ENCODE assay signal across 8 mouse cellular contexts in genomic region chr11:120572417-120572751, GRCm38 (mm10). TPM values are rescaled to one million over a fixed set of nuclear protein-coding genes. Genes with fewer than 3 reads are reported as not detected.
DNase-seq lines count a peak whose midpoint lies in the region; ATAC-seq lines count a peak whose summit lies in the region.

No protein-coding gene starts in this region.

- WGBS in kidney, embryonic 15.5 days: under 1% methylated on average over 24 of the region's 24 CpGs
- WGBS in hindbrain, embryonic 15.5 days: under 1% methylated on average over 17 of the region's 24 CpGs
- under 1% methylated on average over 24 of the region's 24 CpGs for WGBS in midbrain, embryonic 14.5 days

- peaks cover 32% of the 10 kb centered on the region for H3K4me1 ChIP-seq in kidney, embryonic 15.5 days
- no peaks in the 10 kb centered on the region for H3K4me1 ChIP-seq in brown adipose tissue, adult 24 weeks (ENCODE audit: control insufficient read depth, insufficient read depth, insufficient read length, low read length)
- H3K4me1 ChIP-seq in hindbrain, embryonic 15.5 days (replicated peaks): peaks cover 27% of the 10 kb centered on the region
- H3K4me1 ChIP-seq in midbrain, embryonic 14.5 days (ENCODE audit: control insufficient read depth, insufficient read depth, low read length): peaks cover 12% of the 10 kb centered on the region

- H3K4me3 ChIP-seq in kidney, embryonic 15.5 days (replicated peaks): peak overlapping the region; percentile 93
- H3K4me3 ChIP-seq in brown adipose tissue, adult 24 weeks (ENCODE audit: insufficient read depth, low read depth, low read length): peak overlapping the region; percentile 82
- peak overlapping the region; percentile 68 for H3K4me3 ChIP-seq in hindbrain, embryonic 15.5 days
- peak overlapping the region; percentile 87 for H3K4me3 ChIP-seq in midbrain, embryonic 14.5 days (replicated peaks; ENCODE audit: low read depth, low read length)

- peak overlapping the region; percentile 99 for H3K9ac ChIP-seq in kidney, embryonic 15.5 days
- peak overlapping the region; percentile 78 for H3K9ac ChIP-seq in hindbrain, embryonic 15.5 days
- peak overlapping the region; percentile 84 for H3K9ac ChIP-seq in midbrain, embryonic 14.5 days (replicated peaks; ENCODE audit: low read length)

- H3K27me3 ChIP-seq in kidney, embryonic 15.5 days: no peaks in the 10 kb centered on the region
- no peaks in the 10 kb centered on the region for H3K27me3 ChIP-seq in hindbrain, embryonic 15.5 days
- H3K27me3 ChIP-seq in midbrain, embryonic 14.5 days (ENCODE audit: control insufficient read depth, insufficient read depth, low read length): no peaks in the 10 kb centered on the region

- H3K4me2 ChIP-seq in kidney, embryonic 15.5 days: peak overlapping the region; percentile 66
- H3K4me2 ChIP-seq in hindbrain, embryonic 15.5 days: peak overlapping the region; percentile 81
- H3K4me2 ChIP-seq in midbrain, embryonic 14.5 days (ENCODE audit: low read length): peak overlapping the region; percentile 72

- H3K27ac ChIP-seq in kidney, embryonic 15.5 days: peak overlapping the region; percentile 98
- peak overlapping the region; percentile 46 for H3K27ac ChIP-seq in brown adipose tissue, adult 24 weeks (replicated peaks; ENCODE audit: low read depth, low read length)
- H3K27ac ChIP-seq in hindbrain, embryonic 15.5 days (replicated peaks): peak overlapping the region; percentile 87
- peak overlapping the region; percentile 90 for H3K27ac ChIP-seq in midbrain, embryonic 14.5 days (replicated peaks; ENCODE audit: low read depth, low read length)

- H3K9me3 ChIP-seq in kidney, embryonic 15.5 days (replicated peaks): no peaks in the 10 kb centered on the region
- no peaks in the 10 kb centered on the region for H3K9me3 ChIP-seq in hindbrain, embryonic 15.5 days
- H3K9me3 ChIP-seq in midbrain, embryonic 14.5 days (ENCODE audit: control insufficient read depth, low read length): no peaks in the 10 kb centered on the region

- peak; percentile 26 for ATAC-seq in kidney, embryonic 15.5 days (replicated peaks; ENCODE audit: low FRiP score)
- ATAC-seq in hindbrain, embryonic 15.5 days (ENCODE audit: low FRiP score, low read depth): peak; percentile 8; the same call in 1 of the 2 replicates
- ATAC-seq in midbrain, embryonic 14.5 days (ENCODE audit: low FRiP score, low TSS enrichment): no peak; the same call in 1 of the 2 replicates

- H3K36me3 ChIP-seq in kidney, embryonic 15.5 days: peaks cover 44% of the 10 kb centered on the region
- H3K36me3 ChIP-seq in hindbrain, embryonic 15.5 days: peaks cover 31% of the 10 kb centered on the region
- H3K36me3 ChIP-seq in midbrain, embryonic 14.5 days (ENCODE audit: control insufficient read depth, insufficient read depth, low read length): peaks cover 36% of the 10 kb centered on the region

- no peak for DNase-seq in kidney, adult 11 months
- no peak for DNase-seq in midbrain, embryonic 14.5 days
- no peak for DNase-seq in right cerebral cortex, postnatal 10 days (ENCODE audit: low spot score in 2 of 2)
- no peak for DNase-seq in left cerebral cortex, adult 11 months (ENCODE audit: low spot score)
- DNase-seq in thymus, postnatal 4 days: no peak

RNA-seq across cellular contexts. Expression of gene P4hb, which starts 0.7 kb away (rescaled TPM):
- polyA plus RNA-seq in kidney, embryonic 15.5 days (2015; fragmentation: Nextera tagmentation; extraction: Ambion mirVana): 718 and 736 TPM in 2 replicates
- 95.0 and 97.3 TPM in 2 replicates for polyA plus RNA-seq in brown adipose tissue, adult 24 weeks (2012; ENCODE audit: insufficient read depth, insufficient read length, missing spikeins)
- 263 and 274 TPM in 2 replicates for polyA plus RNA-seq in hindbrain, embryonic 15.5 days (2015; fragmentation: Nextera tagmentation; extraction: Ambion mirVana)
- polyA plus RNA-seq in midbrain, embryonic 14.5 days (2014; fragmentation: Nextera tagmentation; extraction: Ambion mirVana): 241 and 300 TPM in 2 replicates

RNA-seq across cellular contexts. Expression of gene Arhgdia, which starts 9.0 kb away (rescaled TPM):
- polyA plus RNA-seq in kidney, embryonic 15.5 days (2015; fragmentation: Nextera tagmentation; extraction: Ambion mirVana): 588 and 644 TPM in 2 replicates
- 117 and 146 TPM in 2 replicates for polyA plus RNA-seq in brown adipose tissue, adult 24 weeks (2012; ENCODE audit: insufficient read depth, insufficient read length, missing spikeins)
- polyA plus RNA-seq in hindbrain, embryonic 15.5 days (2015; fragmentation: Nextera tagmentation; extraction: Ambion mirVana): 492 and 533 TPM in 2 replicates
- polyA plus RNA-seq in midbrain, embryonic 14.5 days (2014; fragmentation: Nextera tagmentation; extraction: Ambion mirVana): 353 and 438 TPM in 2 replicates

RNA-seq across cellular contexts. Expression of gene Ppp1r27, which starts 21.5 kb away (rescaled TPM):
- 0.49 and 1.4 TPM in 2 replicates for polyA plus RNA-seq in kidney, embryonic 15.5 days (2015; fragmentation: Nextera tagmentation; extraction: Ambion mirVana)
- polyA plus RNA-seq in brown adipose tissue, adult 24 weeks (2012; ENCODE audit: insufficient read depth, insufficient read length, missing spikeins): 4.1 and 5.5 TPM in 2 replicates
- not detected in 2 replicates for polyA plus RNA-seq in hindbrain, embryonic 15.5 days (2015; fragmentation: Nextera tagmentation; extraction: Ambion mirVana)
- not detected in 2 replicates for polyA plus RNA-seq in midbrain, embryonic 14.5 days (2014; fragmentation: Nextera tagmentation; extraction: Ambion mirVana)

RNA-seq across cellular contexts. Expression of gene Mcrip1, which starts 22.9 kb away (rescaled TPM):
- 199 and 212 TPM in 2 replicates for polyA plus RNA-seq in kidney, embryonic 15.5 days (2015; fragmentation: Nextera tagmentation; extraction: Ambion mirVana)
- polyA plus RNA-seq in brown adipose tissue, adult 24 weeks (2012; ENCODE audit: insufficient read depth, insufficient read length, missing spikeins): 24.6 and 28.0 TPM in 2 replicates
- polyA plus RNA-seq in hindbrain, embryonic 15.5 days (2015; fragmentation: Nextera tagmentation; extraction: Ambion mirVana): 243 and 246 TPM in 2 replicates
- 268 and 318 TPM in 2 replicates for polyA plus RNA-seq in midbrain, embryonic 14.5 days (2014; fragmentation: Nextera tagmentation; extraction: Ambion mirVana)

RNA-seq across cellular contexts. Expression of gene Alyref, which starts 25.8 kb away (rescaled TPM):
- polyA plus RNA-seq in kidney, embryonic 15.5 days (2015; fragmentation: Nextera tagmentation; extraction: Ambion mirVana): 494 TPM in 2 replicates
- polyA plus RNA-seq in brown adipose tissue, adult 24 weeks (2012; ENCODE audit: insufficient read depth, insufficient read length, missing spikeins): 49.2 and 58.8 TPM in 2 replicates
- 247 and 251 TPM in 2 replicates for polyA plus RNA-seq in hindbrain, embryonic 15.5 days (2015; fragmentation: Nextera tagmentation; extraction: Ambion mirVana)
- polyA plus RNA-seq in midbrain, embryonic 14.5 days (2014; fragmentation: Nextera tagmentation; extraction: Ambion mirVana): 277 and 282 TPM in 2 replicates

Comparison
In these comparisons a context has a peak if more than half of its experiments do, and no peak if none do; other contexts are left out.
1. H3K27ac ChIP-seq: peak in every context shown above with its lines; median percentile 98 in kidney, embryonic 15.5 days; 90 in midbrain, embryonic 14.5 days; 87 in hindbrain, embryonic 15.5 days; 46 in brown adipose tissue, adult 24 weeks.